Mouse (Mus musculus) forebrain, embryonic 11.5 days (tissue): ENCODE measurements around the gene Golt1b. TPM values are rescaled to one million over a fixed set of nuclear protein-coding genes. Genes with fewer than 3 reads are reported as not detected.

Experiments
- ATAC-seq: fragments of 200-750 bp; cut with Nextera tagmentation; replicated peaks from 2 replicates; pipeline ENCODE4 v1.8.0; 2017; ENCODE audit warnings: moderate TSS enrichment; ENCODE audit not compliant: low FRiP score
- DNase-seq: peaks from one replicate; pipeline ENCODE4 v3.0.0-alpha.2; 2017; ENCODE audit warnings: low spot score
- H3K27ac ChIP-seq: fragments of 300-500 bp; sonication (generic); 2 replicates; pipeline ENCODE4 v1.5.1; 2014; ENCODE audit warnings: low read depth, low read length
- H3K27me3 ChIP-seq: fragments of 300-500 bp; sonication (generic); 2 replicates; pipeline ENCODE4 v1.6.1; 2014; ENCODE audit warnings: mild to moderate bottlenecking, low read length, mixed read lengths; ENCODE audit not compliant: control insufficient read depth, insufficient read depth
- H3K36me3 ChIP-seq: fragments of 300-500 bp; sonication (generic); 2 replicates; pipeline ENCODE4 v1.6.1; 2014; ENCODE audit warnings: mild to moderate bottlenecking, low read length, moderate library complexity, mixed read lengths; ENCODE audit not compliant: control insufficient read depth, insufficient read depth
- H3K4me1 ChIP-seq: fragments of 300-500 bp; sonication (generic); replicated peaks from 2 replicates; pipeline ENCODE4 v1.6.1; 2014; ENCODE audit warnings: low read length, mixed read lengths; ENCODE audit not compliant: control insufficient read depth, insufficient read depth
- H3K4me2 ChIP-seq: fragments of 300-500 bp; sonication (generic); 2 replicates; pipeline ENCODE4 v1.6.1; 2014; ENCODE audit warnings: low read depth, mild to moderate bottlenecking, low read length, moderate library complexity, mixed read lengths; ENCODE audit not compliant: severe bottlenecking
- H3K4me3 ChIP-seq: fragments of 300-500 bp; sonication (generic); 2 replicates; pipeline ENCODE4 v1.5.1; 2014; ENCODE audit warnings: low read depth, low read length
- H3K9ac ChIP-seq: fragments of 300-500 bp; sonication (generic); 2 replicates; pipeline ENCODE4 v1.6.1; 2014; ENCODE audit warnings: low read length
- H3K9me3 ChIP-seq: fragments of 300-500 bp; sonication (generic); 2 replicates; pipeline ENCODE4 v1.6.1; 2016; ENCODE audit warnings: low read length, mixed read lengths; ENCODE audit not compliant: control insufficient read depth
- WGBS: fragments of 180-500 bp; shearing (Covaris S2); extraction: QIAGEN DNeasy Blood & Tissue Kit; methylation state at CpG from one replicate; pipeline ENCODE4 v1.1.7; 2014; 5-methylcytosine and 5-hydroxymethylcytosine counted together
- polyA plus RNA-seq: library from polyadenylated mRNA; unstranded; fragments of >200 nt; fragmentation: Nextera tagmentation; extraction: Ambion mirVana; gene quantifications from 2 replicates; pipeline ENCODE4 v1.2.1, GENCODE M21; 2014

Gene Golt1b
- 104 TPM in 2 replicates for polyA plus RNA-seq

- Histone ChIP-seq H3K27me3 (no peaks in the 10 kb centered on the region), H3K9me3 (no peaks in the 10 kb centered on the region), H3K9ac (peak within 1 kb of the TSS; percentile 71), H3K27ac (no peak within 1 kb of the TSS), H3K4me3 (peak within 1 kb of the TSS; percentile 70), H3K4me1 (no peaks in the 10 kb centered on the region), H3K4me2 (peak within 1 kb of the TSS; percentile 65), H3K36me3 (no peaks in the 10 kb centered on the region)
- ATAC-seq (peak; percentile 100), DNase-seq (peak; percentile 98)
- 1% methylated on average over 86 of the region's 87 CpGs for WGBS
These were observed at the start of gene Golt1b, which contains the start of gene Recql for GRCm38 (mm10) chr6:142387011-142387754. Gene Golt1b (plus strand): TSS chr6:142387221. Gene Recql (minus strand): TSS chr6:142387087.

- Histone ChIP-seq H3K4me3 (no peak overlapping the region), H3K9me3 (no peaks in the 10 kb centered on the region), H3K9ac (no peak overlapping the region), H3K27me3 (no peaks in the 10 kb centered on the region), H3K4me1 (no peaks in the 10 kb centered on the region), H3K4me2 (no peak overlapping the region), H3K36me3 (no peaks in the 10 kb centered on the region), H3K27ac (no peak overlapping the region)
- ATAC-seq = no peak
- 74% methylated on average over 2 of the region's 2 CpGs for WGBS
- no peak for DNase-seq
These were observed 48.1 kb upstream of the Golt1b start for GRCm38 (mm10) chr6:142338961-142339360.

GRCm38 (mm10) chr6:142339576-142339975 lies 47.4 kb upstream of the Golt1b start:
- Histone ChIP-seq H3K9ac (no peak overlapping the region), H3K27me3 (no peaks in the 10 kb centered on the region), H3K4me3 (no peak overlapping the region), H3K27ac (no peak overlapping the region), H3K4me1 (no peaks in the 10 kb centered on the region), H3K36me3 (no peaks in the 10 kb centered on the region), H3K4me2 (no peak overlapping the region), H3K9me3 (no peaks in the 10 kb centered on the region)
- 56% methylated on average over 2 of the region's 2 CpGs for WGBS
- DNase-seq = no peak
- ATAC-seq = no peak

GRCm38 (mm10) chr6:142343561-142343960 lies 43.5 kb upstream of the Golt1b start:
- Histone ChIP-seq H3K36me3 (no peaks in the 10 kb centered on the region), H3K9ac (no peak overlapping the region), H3K27ac (no peak overlapping the region), H3K27me3 (no peaks in the 10 kb centered on the region), H3K9me3 (no peaks in the 10 kb centered on the region), H3K4me3 (no peak overlapping the region), H3K4me1 (no peaks in the 10 kb centered on the region), H3K4me2 (no peak overlapping the region)
- 80% methylated on average over 2 of the region's 2 CpGs for WGBS
- DNase-seq (peak; percentile 72), ATAC-seq (no peak)

GRCm38 (mm10) chr6:142345440-142346038 lies 41.5 kb upstream of the Golt1b start, which contains the start of gene Pyroxd1:
Gene Pyroxd1 (plus strand): TSS chr6:142345654.
- H3K4me3 ChIP-seq = peak within 1 kb of the TSS; percentile 70
- H3K9me3 ChIP-seq = no peaks in the 10 kb centered on the region
- H3K9ac ChIP-seq = peak within 1 kb of the TSS; percentile 64
- H3K4me1 ChIP-seq = no peaks in the 10 kb centered on the region
- no peaks in the 10 kb centered on the region for H3K36me3 ChIP-seq
- 1% methylated on average over 48 of the region's 48 CpGs for WGBS
- H3K27ac ChIP-seq = peak within 1 kb of the TSS; percentile 72
- peak within 1 kb of the TSS; percentile 51 for H3K4me2 ChIP-seq
- DNase-seq = peak; percentile 91
- no peaks in the 10 kb centered on the region for H3K27me3 ChIP-seq
- ATAC-seq = peak; percentile 95

GRCm38 (mm10) chr6:142346181-142347110 lies 40.6 kb upstream of the Golt1b start:
- DNase-seq = no peak
- WGBS = 60% methylated on average over 12 of the region's 12 CpGs
- Histone ChIP-seq H3K4me3 (peak overlapping the region; percentile 70), H3K27ac (no peak overlapping the region), H3K36me3 (no peaks in the 10 kb centered on the region), H3K4me2 (peak overlapping the region; percentile 51), H3K9me3 (no peaks in the 10 kb centered on the region), H3K27me3 (no peaks in the 10 kb centered on the region), H3K4me1 (no peaks in the 10 kb centered on the region), H3K9ac (peak overlapping the region; percentile 64)
- ATAC-seq = no peak

- Histone ChIP-seq H3K4me2 (no peak overlapping the region), H3K4me3 (no peak overlapping the region), H3K4me1 (no peaks in the 10 kb centered on the region), H3K36me3 (no peaks in the 10 kb centered on the region), H3K9ac (no peak overlapping the region), H3K9me3 (no peaks in the 10 kb centered on the region), H3K27me3 (no peaks in the 10 kb centered on the region), H3K27ac (no peak overlapping the region)
- no peak for DNase-seq
- no peak for ATAC-seq
- WGBS = 86% methylated on average over 11 of the region's 11 CpGs
These were observed 39.3 kb upstream of the Golt1b start for GRCm38 (mm10) chr6:142347431-142348385.
